Mouse (Mus musculus): ENCODE measurements around the gene Gm11397.
"Not testable (repeated sequence)": the region's sequence is repeated elsewhere in the genome, so short reads cannot be mapped to it uniquely, and the experiment has no call there.

The Gm11397 gene

GRCm38 (mm10) chr13:33395461-33395860 lies at the start of gene Gm11397:
Gene Gm11397 (plus strand): TSS chr13:33395761.
- DNase-seq (ENCODE audit: low read depth, low spot score) = not testable (repeated sequence)

GRCm38 (mm10) chr13:33356666-33357065 lies 38.9 kb upstream of the Gm11397 start:
- DNase-seq (ENCODE audit: low read depth, low spot score) = not testable (repeated sequence)

DNA sequence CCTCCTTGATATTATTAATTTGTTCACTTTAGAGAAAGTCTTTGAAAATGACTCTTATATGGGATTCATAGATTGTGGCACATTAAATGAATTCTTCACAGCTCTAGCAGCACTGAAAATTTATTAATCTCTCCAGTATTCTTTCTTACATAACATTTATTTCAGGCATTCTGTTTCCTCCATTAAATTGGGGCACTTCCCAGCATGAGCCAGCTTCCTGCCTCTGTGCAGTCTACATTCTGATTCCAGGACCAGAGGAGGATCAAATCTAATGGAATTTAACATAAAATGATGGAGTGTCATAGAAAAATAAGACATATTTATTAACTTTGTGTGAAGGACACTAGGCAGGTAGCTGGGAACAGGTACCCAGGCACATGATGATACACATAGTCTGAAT lies 37.2 kb downstream of the Gm11397 start:
- not testable (repeated sequence) for DNase-seq (ENCODE audit: low read depth, low spot score)

All from ES-CJ7 (cell line).